Mouse (Mus musculus): ENCODE measurements around the gene Zfp654. TPM values are rescaled to one million over a fixed set of nuclear protein-coding genes. Genes with fewer than 3 reads are reported as not detected.

Gene Zfp654
- total RNA-seq (2018; cell fraction: chromatin; rRNA removed): 10 to 100 TPM in 24 of 26 experiments, 1 to 10 TPM in 2; 7.9 to 22.8 (median 17.0) TPM
- 10 to 100 TPM in 1 of 26 experiments, 1 to 10 TPM in 25; 5.6 to 10.6 (median 7.7) TPM for total RNA-seq (2018; cell fraction: cytosol; rRNA removed)
- total RNA-seq (2018; cell fraction: nucleus; rRNA removed): 10 to 100 TPM in 23 of 26 experiments, 1 to 10 TPM in 3; 8.6 to 25.0 (median 15.6) TPM
- polyA plus RNA-seq (2018): 6.0 to 6.8 TPM (median 6.4 TPM) in 3 replicates

DNA sequence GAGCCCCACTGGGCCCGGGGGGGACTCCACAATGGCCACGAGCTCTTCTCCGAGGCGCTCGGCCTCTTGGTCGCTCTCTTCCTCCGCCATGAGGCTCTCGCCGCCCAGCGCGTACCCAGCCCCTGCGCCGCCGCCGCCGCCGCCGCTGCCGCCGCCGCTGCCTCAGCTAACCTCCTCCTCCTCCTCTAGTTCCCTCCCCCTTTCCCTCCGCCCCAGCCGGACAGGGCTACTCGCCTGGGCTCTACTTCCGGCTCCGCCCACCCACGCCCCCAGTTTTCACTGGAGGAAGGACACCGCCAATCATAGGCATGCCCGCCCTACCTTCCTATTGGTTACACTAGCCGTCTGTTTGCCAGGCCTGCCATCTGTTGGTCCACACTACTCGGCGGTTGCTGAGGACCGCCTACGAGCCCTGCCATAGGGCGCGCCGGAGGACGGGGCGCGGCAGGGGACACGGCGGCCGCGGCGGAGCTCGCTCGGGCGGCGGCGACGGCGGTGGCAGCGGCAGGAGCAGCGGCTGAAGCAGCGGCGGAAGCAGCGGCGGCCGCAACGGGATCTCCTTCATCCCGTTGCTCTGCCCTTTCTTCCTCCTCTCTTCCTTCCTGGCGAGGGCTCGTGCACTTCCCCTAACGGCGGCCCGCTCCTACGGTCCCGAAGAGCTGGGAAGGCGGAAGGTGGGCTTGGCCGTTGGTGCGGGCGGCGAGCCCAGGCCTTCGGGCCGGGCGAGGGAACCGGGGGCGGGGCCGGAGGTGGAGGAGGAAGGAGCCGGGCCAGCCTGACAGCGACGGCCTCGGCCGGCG is at the start of gene Zfp654, which contains the start of gene Cggbp1:
Gene Zfp654 (minus strand): TSS at position 90 of the 800 bp plus-strand sequence.
Gene Cggbp1 (plus strand): TSS at position 434 of the 800 bp plus-strand sequence.
- Histone ChIP-seq H3K79me2 (ENCODE audit: inconsistent target) (peaks cover 87% of the 10 kb centered on the region), H3K36me3 (ENCODE audit: inconsistent target) (peaks cover 11% of the 10 kb centered on the region), H3K27ac (peak within 1 kb of the TSS; percentile 62), H3K4me3 (ENCODE audit: inconsistent target) (peak within 1 kb of the TSS; percentile 92)
- under 1% methylated on average over 63 of the region's 85 CpGs for WGBS (ENCODE audit: missing documents)

DNA sequence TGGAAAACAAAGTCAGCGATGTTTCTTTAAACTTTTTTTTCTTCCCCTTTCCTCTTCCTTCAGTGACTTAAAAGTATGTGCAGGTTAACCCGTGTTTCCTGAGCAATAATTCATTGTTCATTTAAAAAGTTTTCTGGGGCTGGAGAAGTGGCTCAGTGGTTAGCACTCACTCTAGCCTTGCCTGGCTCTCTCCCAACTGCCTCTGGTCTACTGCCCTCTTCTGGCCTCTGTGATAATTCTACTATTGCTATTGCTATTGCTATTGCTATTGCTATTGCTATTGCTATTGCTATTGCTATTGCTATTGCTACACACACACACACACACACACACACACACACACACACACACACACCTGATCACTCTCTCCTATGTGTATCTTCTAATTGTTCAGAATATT is 47.6 kb upstream of the Zfp654 start:
- Histone ChIP-seq H3K27ac (no peak overlapping the region), H3K4me3 (ENCODE audit: inconsistent target) (no peak overlapping the region)
- 8% methylated on average over 2 of the region's 2 CpGs for whole genome bisulfite sequencing (ENCODE audit: missing documents)

DNA sequence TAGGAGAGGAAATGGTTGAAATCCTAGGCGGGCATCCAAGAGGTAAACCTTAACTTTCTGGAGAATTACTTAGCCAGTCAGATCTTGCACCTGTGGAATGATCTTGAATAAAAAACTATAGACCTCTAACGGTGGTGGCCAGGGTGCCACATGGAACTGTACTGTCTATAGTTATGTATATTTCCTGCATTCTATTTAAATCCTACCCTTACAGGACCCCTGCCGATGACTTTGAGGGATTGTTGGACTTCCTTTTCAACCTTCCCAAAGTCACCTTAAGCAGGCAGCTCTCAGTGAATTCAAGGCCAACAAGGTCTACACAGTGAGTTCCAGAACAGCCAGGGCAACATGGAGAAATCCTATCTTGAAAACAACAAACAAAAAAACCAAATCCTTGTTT is 38.0 kb upstream of the Zfp654 start:
- Histone ChIP-seq H3K36me3 (ENCODE audit: inconsistent target) (no peaks in the 10 kb centered on the region), H3K27ac (no peak overlapping the region), H3K79me2 (ENCODE audit: inconsistent target) (no peaks in the 10 kb centered on the region), H3K4me3 (ENCODE audit: inconsistent target) (no peak overlapping the region)
- 96% methylated on average over 3 of the region's 3 CpGs for whole genome bisulfite sequencing (ENCODE audit: missing documents)

More for the DNA sequence above, 47.6 kb upstream of the Zfp654 start:
- no peaks in the 10 kb centered on the region for H3K79me2 ChIP-seq (ENCODE audit: inconsistent target)
- no peaks in the 10 kb centered on the region for H3K36me3 ChIP-seq (ENCODE audit: inconsistent target)

DNA sequence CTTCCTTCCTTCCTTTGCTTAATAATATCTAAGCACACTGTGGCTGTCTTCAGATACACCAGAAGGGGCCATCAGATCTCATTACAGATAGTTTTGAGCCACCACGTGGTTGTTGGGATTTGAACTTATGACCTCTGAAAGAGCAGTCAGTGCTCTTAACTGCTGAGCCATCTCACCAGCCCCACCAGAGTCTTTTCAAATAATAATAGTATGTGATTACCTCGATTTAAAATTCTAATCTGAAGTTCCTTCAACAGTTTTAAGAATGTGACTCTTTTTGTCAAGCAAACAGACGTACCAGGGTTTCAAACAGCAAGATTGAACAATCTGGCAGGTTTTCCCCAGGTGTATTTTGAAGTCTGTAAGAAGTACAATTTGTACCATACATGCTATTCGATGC is 34.1 kb upstream of the Zfp654 start:
- no peaks in the 10 kb centered on the region for H3K36me3 ChIP-seq (ENCODE audit: inconsistent target)
- no peak overlapping the region for H3K27ac ChIP-seq
- WGBS (ENCODE audit: missing documents): 67% methylated on average over 4 of the region's 4 CpGs
- H3K4me3 ChIP-seq (ENCODE audit: inconsistent target): no peak overlapping the region
- H3K79me2 ChIP-seq (ENCODE audit: inconsistent target): no peaks in the 10 kb centered on the region

DNA sequence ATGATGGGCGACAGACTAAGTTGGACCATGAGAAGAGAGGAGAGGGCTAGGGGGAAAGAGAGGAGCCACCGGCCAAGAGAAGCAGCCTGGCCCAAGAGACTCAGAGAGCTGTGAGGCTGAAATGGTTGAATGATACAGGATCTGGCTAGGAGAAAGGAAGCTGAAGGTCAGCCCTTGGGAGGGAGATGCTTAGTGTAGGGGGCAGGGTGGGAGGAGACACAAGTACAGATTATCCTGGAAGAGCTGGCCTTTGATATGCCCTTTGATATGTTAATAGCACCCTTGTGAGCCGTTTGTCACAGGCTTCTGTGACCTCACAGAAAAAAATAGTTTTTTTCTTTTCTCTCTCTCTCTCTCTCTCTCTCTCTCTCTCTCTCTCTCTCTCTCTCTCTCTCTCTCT is 33.7 kb upstream of the Zfp654 start:
- Histone ChIP-seq H3K4me3 (ENCODE audit: inconsistent target) (no peak overlapping the region), H3K36me3 (ENCODE audit: inconsistent target) (no peaks in the 10 kb centered on the region), H3K27ac (no peak overlapping the region), H3K79me2 (ENCODE audit: inconsistent target) (no peaks in the 10 kb centered on the region)
- 82% methylated on average over 3 of the region's 3 CpGs for WGBS (ENCODE audit: missing documents)

DNA sequence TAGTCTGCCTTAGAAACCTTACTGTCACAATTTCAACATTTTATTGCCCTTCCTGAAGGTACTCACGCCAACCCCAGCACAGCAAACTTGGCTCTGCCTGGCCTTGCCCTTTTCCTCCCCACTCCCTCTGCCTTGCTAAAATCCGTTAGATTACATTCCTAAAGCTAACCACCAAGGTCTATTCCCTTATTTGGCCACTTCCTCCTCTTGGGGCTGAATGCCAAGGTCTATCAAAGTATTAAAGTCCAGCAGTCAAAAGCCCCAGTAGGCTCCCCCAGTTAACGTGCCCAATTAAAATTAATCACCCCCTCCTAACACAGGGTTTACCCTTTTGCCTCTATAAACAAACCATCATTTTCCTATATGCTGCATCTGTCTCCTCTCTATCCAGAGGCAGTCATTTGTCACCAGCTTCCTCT is 33.0 kb upstream of the Zfp654 start:
- Histone ChIP-seq H3K36me3 (ENCODE audit: inconsistent target) (no peaks in the 10 kb centered on the region), H3K27ac (0 out of 2 replicates have a peak overlapping the region, but pooled peaks have one; percentile 21), H3K4me3 (ENCODE audit: inconsistent target) (no peak overlapping the region), H3K79me2 (ENCODE audit: inconsistent target) (no peaks in the 10 kb centered on the region)
- 12% methylated on average over 3 of the region's 3 CpGs for WGBS (ENCODE audit: missing documents)

DNA sequence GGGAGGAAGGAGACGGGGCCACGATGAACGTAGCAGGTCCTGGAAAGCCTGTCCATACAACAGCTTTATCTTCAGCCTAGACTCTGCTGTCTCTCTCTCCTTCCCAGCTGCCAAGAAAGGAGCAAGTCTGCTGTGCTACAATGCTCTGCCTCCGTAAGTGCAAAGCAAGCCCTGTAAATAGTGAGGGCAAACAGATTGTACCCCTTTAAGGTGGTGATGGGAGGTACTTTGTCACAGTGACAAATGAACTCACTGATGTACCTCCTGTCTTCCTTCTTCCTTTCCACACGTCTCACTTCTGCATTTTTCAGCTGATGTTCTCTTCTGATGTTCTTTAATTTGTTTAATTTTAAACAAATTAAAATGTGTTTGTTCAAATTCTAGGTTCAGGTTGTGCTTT is 32.4 kb upstream of the Zfp654 start:
- Histone ChIP-seq H3K27ac (0 out of 2 replicates have a peak overlapping the region, but pooled peaks have one; percentile 21), H3K79me2 (ENCODE audit: inconsistent target) (no peaks in the 10 kb centered on the region)

DNA sequence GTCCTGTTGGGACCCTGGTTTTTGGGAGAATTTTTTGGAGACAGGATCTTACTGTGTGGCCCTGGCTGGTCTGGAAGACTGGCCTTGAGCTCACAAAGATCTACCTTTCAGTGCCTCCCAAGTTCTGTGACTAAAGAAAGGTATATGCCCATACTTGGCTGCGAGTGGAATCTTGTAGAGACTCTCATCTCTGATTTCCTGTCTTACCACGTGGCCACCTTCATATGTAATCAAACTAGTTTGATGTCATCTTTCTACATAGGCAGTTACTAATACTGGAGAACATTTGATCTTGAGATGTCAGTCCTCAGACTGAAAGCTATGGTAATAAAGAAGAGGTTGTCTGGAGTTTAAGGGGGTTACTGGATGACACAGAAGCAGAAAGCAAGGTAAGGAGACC is 30.0 kb upstream of the Zfp654 start:
- Histone ChIP-seq H3K36me3 (ENCODE audit: inconsistent target) (no peaks in the 10 kb centered on the region), H3K27ac (no peak overlapping the region), H3K79me2 (ENCODE audit: inconsistent target) (no peaks in the 10 kb centered on the region), H3K4me3 (ENCODE audit: inconsistent target) (no peak overlapping the region)
- WGBS (ENCODE audit: missing documents): 71% methylated on average over 2 of the region's 2 CpGs

More for the DNA sequence above, 32.4 kb upstream of the Zfp654 start:
- Histone ChIP-seq H3K4me3 (ENCODE audit: inconsistent target) (no peak overlapping the region), H3K36me3 (ENCODE audit: inconsistent target) (no peaks in the 10 kb centered on the region)
- WGBS (ENCODE audit: missing documents): 32% methylated on average over 5 of the region's 5 CpGs

DNA sequence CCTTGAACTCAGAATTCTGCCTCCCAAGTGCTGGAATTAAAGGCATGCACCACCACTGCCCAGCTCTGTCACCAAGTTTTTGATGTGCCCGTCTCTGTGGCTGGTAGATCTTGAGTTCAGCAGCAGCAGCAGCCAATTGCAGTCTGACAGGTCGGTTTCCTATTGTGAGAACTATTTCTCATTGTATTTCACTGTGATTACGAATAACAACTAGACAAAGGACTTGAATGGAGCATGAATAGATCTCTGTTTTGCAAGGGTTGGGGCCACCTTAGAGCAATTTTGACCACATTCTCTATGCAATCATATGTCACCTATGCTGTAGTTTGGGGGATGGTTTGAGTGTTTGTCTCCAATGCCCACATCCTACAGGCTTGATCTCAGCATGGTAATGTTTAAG is 29.5 kb upstream of the Zfp654 start:
- 86% methylated on average over 3 of the region's 3 CpGs for WGBS (ENCODE audit: missing documents)
- H3K79me2 ChIP-seq (ENCODE audit: inconsistent target): no peaks in the 10 kb centered on the region

DNA sequence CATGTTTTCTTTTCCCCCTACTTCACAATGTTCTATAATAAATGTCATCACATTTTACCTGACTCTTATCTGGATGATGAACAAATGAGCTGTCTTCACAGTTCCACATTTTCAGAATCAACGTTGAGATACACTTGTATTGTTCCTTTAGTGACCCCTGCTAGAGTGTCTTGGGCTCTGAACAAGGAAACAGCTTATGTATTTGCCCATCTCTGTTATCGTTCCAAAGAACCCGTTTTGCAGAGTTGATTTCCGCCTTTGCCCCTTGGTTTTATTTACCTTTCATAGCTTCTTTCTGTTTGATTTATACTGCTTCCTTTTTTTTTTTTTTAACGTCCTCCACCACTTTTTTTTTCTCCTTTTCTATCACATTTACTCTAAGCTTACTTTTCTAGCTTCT is 28.3 kb upstream of the Zfp654 start:
- Histone ChIP-seq H3K27ac (no peak overlapping the region), H3K4me3 (ENCODE audit: inconsistent target) (no peak overlapping the region), H3K36me3 (ENCODE audit: inconsistent target) (no peaks in the 10 kb centered on the region), H3K79me2 (ENCODE audit: inconsistent target) (no peaks in the 10 kb centered on the region)
- 23% methylated on average over 4 of the region's 5 CpGs for WGBS (ENCODE audit: missing documents)

More for the DNA sequence above, 29.5 kb upstream of the Zfp654 start:
- H3K36me3 ChIP-seq (ENCODE audit: inconsistent target): no peaks in the 10 kb centered on the region
- H3K4me3 ChIP-seq (ENCODE audit: inconsistent target): no peak overlapping the region
- no peak overlapping the region for H3K27ac ChIP-seq

DNA sequence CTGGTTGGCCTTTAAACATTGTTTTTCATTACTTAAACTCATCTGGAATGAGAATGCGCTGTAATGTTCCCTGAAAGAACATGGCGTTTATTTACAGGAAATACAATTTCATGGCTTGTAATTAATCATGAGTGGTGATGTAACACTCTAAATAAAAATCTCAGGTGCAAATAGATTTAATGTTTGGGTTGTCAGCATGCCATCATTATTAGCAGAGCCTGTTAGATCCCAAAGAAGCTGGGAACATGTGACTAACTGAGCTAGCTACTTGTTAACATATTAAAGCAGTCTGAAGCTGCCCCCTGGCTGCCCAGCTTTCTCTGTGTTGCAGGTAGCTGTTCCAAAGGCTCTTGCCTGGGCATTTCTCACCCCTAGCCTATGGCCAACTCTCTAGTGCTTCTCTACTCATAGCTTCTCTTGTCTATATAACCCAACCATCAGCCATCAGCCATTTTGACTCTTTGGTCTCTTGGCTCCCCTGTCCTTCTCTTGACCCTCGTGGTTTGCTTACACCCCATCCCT is 27.2 kb upstream of the Zfp654 start:
- H3K27ac ChIP-seq: no peak overlapping the region
- H3K4me3 ChIP-seq (ENCODE audit: inconsistent target): no peak overlapping the region
- H3K79me2 ChIP-seq (ENCODE audit: inconsistent target): no peaks in the 10 kb centered on the region
- H3K36me3 ChIP-seq (ENCODE audit: inconsistent target): no peaks in the 10 kb centered on the region
- WGBS (ENCODE audit: missing documents): 86% methylated on average over 3 of the region's 3 CpGs

DNA sequence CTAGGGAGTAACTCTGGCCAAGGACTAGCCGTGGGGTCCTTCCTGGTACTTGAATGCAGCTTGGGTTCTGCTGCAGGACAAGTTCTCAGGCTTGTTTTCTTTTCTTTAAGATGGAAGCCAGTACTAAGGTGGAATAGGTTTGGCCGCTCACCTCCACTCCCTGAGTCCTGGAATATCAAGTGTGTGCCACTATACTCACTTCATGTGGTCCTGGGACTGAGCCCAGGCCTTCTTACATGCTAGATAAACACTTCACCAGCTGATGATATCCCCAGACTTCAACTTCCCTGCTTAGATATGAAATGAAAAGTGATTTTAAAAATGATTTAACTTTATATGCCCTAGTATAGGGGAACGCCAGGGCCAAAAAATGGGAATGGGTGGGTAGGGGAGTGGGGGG is 25.9 kb upstream of the Zfp654 start:
- WGBS (ENCODE audit: missing documents): 93% methylated on average over 3 of the region's 3 CpGs
- H3K36me3 ChIP-seq (ENCODE audit: inconsistent target): no peaks in the 10 kb centered on the region
- no peaks in the 10 kb centered on the region for H3K79me2 ChIP-seq (ENCODE audit: inconsistent target)
- no peak overlapping the region for H3K27ac ChIP-seq
- no peak overlapping the region for H3K4me3 ChIP-seq (ENCODE audit: inconsistent target)

DNA sequence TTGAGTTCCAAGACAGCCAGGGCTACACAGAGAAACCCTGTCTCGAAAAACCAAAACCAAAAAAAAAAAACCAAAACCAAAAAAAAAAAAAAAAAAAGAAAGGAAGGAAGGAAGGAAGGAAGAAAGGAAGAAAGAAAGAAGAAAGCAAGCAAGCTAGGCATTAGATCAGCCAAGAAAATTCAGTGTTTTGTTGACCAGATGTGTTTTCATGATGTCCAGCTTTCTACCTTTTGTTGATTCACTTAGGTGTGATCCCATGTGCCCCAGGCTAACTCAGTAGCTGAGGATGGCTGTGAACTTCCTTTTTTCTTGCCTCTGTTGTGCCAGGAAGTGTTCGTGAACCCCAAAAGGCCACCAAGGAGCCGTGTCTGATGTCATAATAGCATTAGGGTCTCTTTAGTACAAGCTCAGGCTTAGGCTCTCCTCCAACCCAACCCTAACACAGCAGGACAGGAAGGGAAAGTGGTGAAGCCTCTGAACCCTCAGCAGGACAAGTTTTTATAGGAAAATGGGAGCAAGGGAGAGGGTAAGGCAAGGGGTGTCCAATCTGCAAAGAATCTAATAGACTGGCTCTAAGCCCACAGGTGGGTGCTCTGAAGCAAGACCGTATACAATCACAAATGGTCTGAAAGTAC is 25.3 kb upstream of the Zfp654 start:
- Histone ChIP-seq H3K27ac (no peak overlapping the region), H3K36me3 (ENCODE audit: inconsistent target) (no peaks in the 10 kb centered on the region), H3K4me3 (ENCODE audit: inconsistent target) (no peak overlapping the region), H3K79me2 (ENCODE audit: inconsistent target) (no peaks in the 10 kb centered on the region)
- 30% methylated on average over 3 of the region's 4 CpGs for WGBS (ENCODE audit: missing documents)

DNA sequence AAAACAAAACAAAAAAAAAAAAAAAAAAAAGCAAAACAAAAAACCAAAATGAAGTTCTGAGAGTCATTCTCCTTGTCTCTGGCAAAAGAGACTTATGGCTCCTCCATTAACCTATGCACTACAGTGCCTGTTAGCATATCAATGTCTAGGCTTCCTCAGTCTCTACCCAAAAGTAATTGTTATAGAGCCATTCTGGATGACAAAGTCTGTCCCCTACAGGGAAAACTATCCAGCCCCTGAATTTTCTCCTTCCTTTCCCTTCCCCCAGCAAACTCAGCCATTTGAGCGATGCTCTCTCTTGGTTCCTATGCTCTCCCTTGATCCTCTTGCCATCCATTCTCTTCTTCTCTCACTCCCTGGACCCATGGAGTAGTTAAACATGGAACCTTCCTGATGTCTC is 24.4 kb upstream of the Zfp654 start:
- Histone ChIP-seq H3K4me3 (ENCODE audit: inconsistent target) (no peak overlapping the region), H3K36me3 (ENCODE audit: inconsistent target) (no peaks in the 10 kb centered on the region), H3K27ac (no peak overlapping the region), H3K79me2 (ENCODE audit: inconsistent target) (no peaks in the 10 kb centered on the region)
- 100% methylated on average over 1 of the region's 1 CpGs for WGBS (ENCODE audit: missing documents)

DNA sequence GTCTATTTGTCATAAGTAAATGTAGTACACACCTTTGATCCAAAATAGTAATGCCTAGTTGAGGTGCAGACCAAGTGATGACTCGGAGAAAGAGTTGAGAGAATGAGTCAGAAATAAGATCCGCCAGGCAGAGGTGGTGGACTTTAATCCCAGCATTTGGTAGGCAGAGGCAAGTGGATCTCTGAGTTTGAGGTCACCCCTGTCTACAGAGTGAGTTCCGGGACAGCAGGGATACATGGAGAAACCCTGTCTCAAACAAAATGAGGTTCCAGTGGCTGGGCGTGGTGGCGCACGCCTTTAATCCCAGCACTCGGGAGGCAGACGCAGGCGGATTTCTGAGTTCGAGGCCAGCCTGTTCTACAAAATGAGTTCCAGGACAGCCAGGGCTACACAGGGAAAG is 23.9 kb upstream of the Zfp654 start:
- H3K27ac ChIP-seq: no peak overlapping the region
- H3K36me3 ChIP-seq (ENCODE audit: inconsistent target): no peaks in the 10 kb centered on the region
- 97% methylated on average over 10 of the region's 10 CpGs for WGBS (ENCODE audit: missing documents)
- no peaks in the 10 kb centered on the region for H3K79me2 ChIP-seq (ENCODE audit: inconsistent target)
- H3K4me3 ChIP-seq (ENCODE audit: inconsistent target): no peak overlapping the region

Data from macrophage (primary cell).